Comparison of ENCODE assay signal across 13 mouse cellular contexts in genomic region chr10:59895460-59896186, GRCm38 (mm10). TPM values are rescaled to one million over a fixed set of nuclear protein-coding genes. Genes with fewer than 3 reads are reported as not detected.
DNase-seq lines count a peak whose midpoint lies in the region; ATAC-seq lines count a peak whose summit lies in the region.
"Had no signal": no experiment of that assay in that cellular context is flagged by ENCODE, and none has a peak within 500 bp of the region (broad histone marks: within the 10 kb centered on the region; RNA-seq: fewer than 3 reads in every experiment).

No protein-coding gene starts in this region.

- no peak overlapping the region for H3K4me2 ChIP-seq in kidney, embryonic 15.5 days
- no peak overlapping the region for H3K4me2 ChIP-seq in limb, embryonic 12.5 days
- H3K4me2 ChIP-seq: embryonic facial prominence, embryonic 12.5 days had no signal

- no peaks in the 10 kb centered on the region for H3K27me3 ChIP-seq in kidney, embryonic 15.5 days
- no peaks in the 10 kb centered on the region for H3K27me3 ChIP-seq in limb, embryonic 12.5 days
- H3K27me3 ChIP-seq: embryonic facial prominence, embryonic 12.5 days had no signal

- H3K9ac ChIP-seq in kidney, embryonic 15.5 days, result no peak overlapping the region
- H3K9ac ChIP-seq in limb, embryonic 12.5 days (replicated peaks), result no peak overlapping the region
- H3K9ac ChIP-seq: embryonic facial prominence, embryonic 12.5 days had no signal

- no peak overlapping the region for H3K4me3 ChIP-seq in kidney, embryonic 15.5 days (replicated peaks)
- no peak overlapping the region for H3K4me3 ChIP-seq in brown adipose tissue, adult 24 weeks (ENCODE audit: insufficient read depth, low read depth, low read length)
- no peak overlapping the region for H3K4me3 ChIP-seq in limb, embryonic 12.5 days (replicated peaks)
- H3K4me3 ChIP-seq: embryonic facial prominence, embryonic 12.5 days; heart, embryonic 10.5 days had no signal

- 93% methylated on average over 17 of the region's 17 CpGs for WGBS in kidney, embryonic 15.5 days
- 95% methylated on average over 17 of the region's 17 CpGs for WGBS in limb, embryonic 12.5 days

- H3K4me1 ChIP-seq in kidney, embryonic 15.5 days, result peaks cover 50% of the 10 kb centered on the region
- peaks cover 19% of the 10 kb centered on the region for H3K4me1 ChIP-seq in brown adipose tissue, adult 24 weeks (ENCODE audit: control insufficient read depth, insufficient read depth, insufficient read length, low read length)
- peaks cover 41% of the 10 kb centered on the region for H3K4me1 ChIP-seq in limb, embryonic 12.5 days (replicated peaks)

- H3K36me3 ChIP-seq in kidney, embryonic 15.5 days, result peaks cover 78% of the 10 kb centered on the region
- peaks cover 74% of the 10 kb centered on the region for H3K36me3 ChIP-seq in limb, embryonic 12.5 days

- DNase-seq in kidney, postnatal 36 days, result no peak
- DNase-seq in T-cell, adult 2 months (ENCODE audit: low spot score), result no peak
- no peak for DNase-seq in left cerebral cortex, postnatal 25 days (ENCODE audit: low spot score in 2 of 2)
- DNase-seq in B cell, adult 2 months, result no peak

- intact Hi-C loops in left cerebral cortex, postnatal 25 days (cut with DNase I), result loop anchor here (2.0 kb wide), 2 partner anchors 107 to 211 kb away; partner anchors contain the start of genes Anapc16, Ascc1 and Spock2

- no peaks in the 10 kb centered on the region for H3K9me3 ChIP-seq in kidney, embryonic 15.5 days (replicated peaks)
- no peaks in the 10 kb centered on the region for H3K9me3 ChIP-seq in limb, embryonic 12.5 days
- H3K9me3 ChIP-seq: embryonic facial prominence, embryonic 12.5 days; heart, embryonic 10.5 days had no signal

- H3K27ac ChIP-seq in kidney, embryonic 15.5 days, result peak overlapping the region; percentile 6; the same call in 1 of the 2 replicates
- H3K27ac ChIP-seq in brown adipose tissue, adult 24 weeks (replicated peaks; ENCODE audit: low read depth, low read length), result 0 out of 2 replicates have a peak overlapping the region, but pooled peaks have one; percentile 5
- peak overlapping the region; percentile 19; the same call in 1 of the 2 replicates for H3K27ac ChIP-seq in limb, embryonic 12.5 days
- H3K27ac ChIP-seq: embryonic facial prominence, embryonic 12.5 days; macrophage; stomach, postnatal 0 days had no signal

- ATAC-seq in kidney, embryonic 15.5 days (replicated peaks; ENCODE audit: low FRiP score), result no peak
- ATAC-seq in CD4-positive, CD25-positive, alpha-beta regulatory T cell, adult 4 months, result peak; percentile 11
- ATAC-seq in limb, embryonic 12.5 days (ENCODE audit: insufficient number of reproducible peaks, insufficient read depth, low FRiP score, low TSS enrichment, low read depth), result no peak
- ATAC-seq: intestine, postnatal 0 days had no signal

RNA-seq across cellular contexts. Expression of gene Dnajb12, which starts 16.3 kb away (rescaled TPM):
- 27.1 and 30.2 TPM in 2 replicates for polyA plus RNA-seq in kidney, embryonic 15.5 days (2015; fragmentation: Nextera tagmentation; extraction: Ambion mirVana)
- polyA plus RNA-seq in CD4-positive, CD25-positive, alpha-beta regulatory T cell, adult 4 months (2017; shearing (Covaris generic)), result 10 to 100 TPM; 19.1 to 25.2 TPM
- polyA plus RNA-seq in brown adipose tissue, adult 24 weeks (2012; ENCODE audit: insufficient read depth, insufficient read length, missing spikeins), result 21.7 and 21.9 TPM in 2 replicates
- 17.6 and 20.7 TPM in 2 replicates for polyA plus RNA-seq in limb, embryonic 12.5 days (2016; fragmentation: Nextera tagmentation; extraction: Ambion mirVana)
- total RNA-seq in left cerebral cortex, postnatal 25 days (2021), result 10 to 100 TPM; 49.7 to 52.8 TPM

RNA-seq across cellular contexts. Expression of gene Ddit4, which starts 56.0 kb away (rescaled TPM):
- polyA plus RNA-seq in kidney, embryonic 15.5 days (2015; fragmentation: Nextera tagmentation; extraction: Ambion mirVana), result 31.0 and 36.3 TPM in 2 replicates
- 10 to 100 TPM; 16.6 to 32.8 TPM for polyA plus RNA-seq in CD4-positive, CD25-positive, alpha-beta regulatory T cell, adult 4 months (2017; shearing (Covaris generic))
- polyA plus RNA-seq in brown adipose tissue, adult 24 weeks (2012; ENCODE audit: insufficient read depth, insufficient read length, missing spikeins), result 6.1 and 17.7 TPM in 2 replicates
- 90.7 and 91.8 TPM in 2 replicates for polyA plus RNA-seq in limb, embryonic 12.5 days (2016; fragmentation: Nextera tagmentation; extraction: Ambion mirVana)
- total RNA-seq in left cerebral cortex, postnatal 25 days (2021), result 10 to 100 TPM; 40.8 to 42.6 TPM
